Mouse (Mus musculus): ENCODE data around the gene Olfr57. TPM values are rescaled to one million over a fixed set of nuclear protein-coding genes. Genes with fewer than 3 reads are reported as not detected.
"Not testable (repeated sequence)": the region's sequence is repeated elsewhere in the genome, so short reads cannot be mapped to it uniquely, and the experiment has no call there.

The Olfr57 gene
- polyA plus RNA-seq (2016; fragmentation: Nextera tagmentation; extraction: Ambion mirVana): 0.12 TPM in 1 of 2 replicates, not detected in the other

DNA sequence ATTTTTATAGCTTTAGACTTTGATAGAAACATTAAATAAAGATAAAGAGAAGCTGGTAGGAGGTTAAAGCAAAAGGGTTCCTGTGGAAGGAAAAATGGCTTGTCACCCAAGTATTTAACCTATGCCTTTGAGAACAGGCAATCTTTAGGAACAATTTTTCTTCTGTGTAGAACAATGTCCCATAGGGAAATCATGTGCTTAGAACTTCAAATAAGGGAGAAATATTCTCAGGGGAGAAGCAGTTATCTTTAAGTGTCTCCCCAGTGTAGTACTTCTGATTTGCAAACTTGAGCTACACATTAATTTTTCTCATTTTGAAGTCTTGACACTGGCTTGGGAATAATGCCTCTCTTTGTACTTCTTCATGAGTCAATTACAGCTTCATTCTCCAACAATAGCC, at the start of gene Olfr57:
TSS of gene Olfr57 (plus strand) at position 301 of the 400 bp plus-strand sequence.
- DNase-seq (ENCODE audit: extremely low spot score, low spot score): no peak
- H3K27me3 ChIP-seq (ENCODE audit: poor library complexity, severe bottlenecking): no peaks in the 10 kb centered on the region
- no peaks in the 10 kb centered on the region for H3K36me3 ChIP-seq (replicated peaks)
- no peaks in the 10 kb centered on the region for H3K4me1 ChIP-seq
- H3K27ac ChIP-seq: no peak within 1 kb of the TSS
- no peak within 1 kb of the TSS for H3K4me3 ChIP-seq
- H3K9me3 ChIP-seq: peaks cover 7% of the 10 kb centered on the region; the same call in 1 of the 2 replicates

DNA sequence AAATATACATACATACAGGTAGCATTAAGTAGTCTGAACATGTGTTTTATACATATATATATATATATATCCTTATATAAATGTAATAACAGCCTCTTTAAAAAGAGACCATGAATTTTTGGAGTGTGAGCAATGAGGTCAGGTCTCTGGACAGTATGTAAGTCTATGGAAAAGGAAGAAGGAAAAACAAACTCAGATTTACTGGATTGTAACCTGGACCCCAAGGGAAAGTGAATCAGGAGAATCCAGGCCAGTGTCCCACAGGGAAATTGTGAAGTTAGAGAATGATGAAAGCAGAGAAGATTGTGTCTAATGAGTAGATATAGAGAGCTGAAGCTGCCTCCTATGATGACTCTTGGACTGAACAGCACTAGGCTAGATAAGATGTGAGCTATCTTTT, 47.8 kb upstream of the Olfr57 start, which contains the start of gene Olfr1352:
TSS of gene Olfr1352 (plus strand) at position 301 of the 400 bp plus-strand sequence.
- no peak within 1 kb of the TSS for H3K27ac ChIP-seq
- H3K4me1 ChIP-seq: no peaks in the 10 kb centered on the region
- H3K36me3 ChIP-seq (replicated peaks): no peaks in the 10 kb centered on the region
- H3K27me3 ChIP-seq (ENCODE audit: poor library complexity, severe bottlenecking): no peaks in the 10 kb centered on the region
- DNase-seq (ENCODE audit: extremely low spot score, low spot score): no peak
- H3K4me3 ChIP-seq: no peak within 1 kb of the TSS
- H3K9me3 ChIP-seq: no peaks in the 10 kb centered on the region

DNA sequence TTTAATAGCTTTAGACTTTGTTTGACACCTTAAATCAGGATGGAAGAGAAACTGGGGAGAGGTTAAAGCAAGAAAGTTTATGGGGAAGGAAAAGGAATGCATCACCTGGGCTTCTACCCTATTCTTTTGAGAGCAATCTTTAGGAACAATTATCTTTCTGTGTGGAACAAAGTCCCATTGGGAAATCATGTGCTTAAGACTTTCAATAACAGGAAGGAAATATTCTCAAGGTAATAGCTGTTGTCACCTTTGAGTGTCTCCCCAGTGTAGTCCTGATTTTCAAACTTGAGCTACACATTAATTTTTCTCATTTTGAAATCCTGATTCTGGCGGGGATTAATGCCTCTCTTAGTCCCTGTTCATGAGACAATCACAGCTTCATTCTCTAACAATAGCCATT, 16.4 kb upstream of the Olfr57 start, which contains the start of gene Olfr1351:
TSS of gene Olfr1351 (plus strand) at position 301 of the 400 bp plus-strand sequence.
- Histone ChIP-seq H3K27me3 (ENCODE audit: poor library complexity, severe bottlenecking) (no peaks in the 10 kb centered on the region), H3K36me3 (replicated peaks) (no peaks in the 10 kb centered on the region), H3K9me3 (no peaks in the 10 kb centered on the region; the same call in 1 of the 2 replicates), H3K27ac (no peak within 1 kb of the TSS), H3K4me1 (no peaks in the 10 kb centered on the region), H3K4me3 (no peak within 1 kb of the TSS)
- DNase-seq (ENCODE audit: extremely low spot score, low spot score): no peak
- 70% methylated on average over 1 of the region's 1 CpGs for WGBS

DNA sequence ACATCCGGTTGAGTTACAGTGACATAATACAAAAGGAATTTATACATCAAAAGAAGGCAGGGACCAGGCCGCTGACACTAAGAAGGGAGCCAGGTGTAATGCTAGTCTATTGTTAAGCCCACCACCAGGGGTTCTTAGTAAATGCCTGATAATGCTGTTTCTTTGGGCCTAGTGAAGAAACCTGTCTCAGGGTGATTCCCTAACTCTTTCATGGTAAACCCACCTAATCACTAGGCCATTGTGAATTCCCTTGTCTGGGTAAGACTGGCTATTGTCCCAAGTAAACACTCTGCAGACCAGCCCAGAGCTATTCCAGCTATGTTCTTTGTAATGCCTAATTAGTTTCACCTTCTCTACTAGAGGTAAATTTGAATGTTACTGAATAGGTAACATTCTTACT, 13.9 kb downstream of the Olfr57 start:
- not testable (repeated sequence) for H3K4me1 ChIP-seq; H3K27ac ChIP-seq; DNase-seq (ENCODE audit: extremely low spot score, low spot score); H3K36me3 ChIP-seq (replicated peaks); H3K27me3 ChIP-seq (ENCODE audit: poor library complexity, severe bottlenecking); H3K4me3 ChIP-seq
- WGBS: 84% methylated on average over 2 of the region's 2 CpGs
- H3K9me3 ChIP-seq: peaks cover 20% of the 10 kb centered on the region

DNA sequence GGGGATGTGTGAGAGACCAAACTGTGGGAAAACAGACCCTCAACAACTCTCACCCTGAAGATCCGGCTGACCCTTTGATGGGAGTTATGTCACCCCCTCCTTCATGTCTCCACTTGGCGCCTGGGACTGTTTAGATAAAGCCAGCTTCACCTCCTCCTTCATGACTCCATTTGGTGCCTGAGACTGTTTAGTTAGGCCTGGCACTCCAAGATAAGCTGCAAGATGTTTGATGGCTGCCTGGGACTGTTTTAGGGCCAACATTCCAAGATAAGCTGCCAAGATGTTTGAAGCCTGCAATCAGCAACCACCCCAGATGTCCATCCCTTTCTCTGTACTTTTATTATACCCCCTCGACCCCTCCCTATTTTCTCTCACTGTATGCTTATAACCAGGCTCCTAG, 28.8 kb downstream of the Olfr57 start:
- H3K36me3 ChIP-seq (replicated peaks): peaks cover 47% of the 10 kb centered on the region
- 90% methylated on average over 3 of the region's 3 CpGs for WGBS
- not testable (repeated sequence) for H3K4me1 ChIP-seq; DNase-seq (ENCODE audit: extremely low spot score, low spot score); H3K27ac ChIP-seq; H3K27me3 ChIP-seq (ENCODE audit: poor library complexity, severe bottlenecking); H3K4me3 ChIP-seq
- peaks cover 38% of the 10 kb centered on the region for H3K9me3 ChIP-seq

Other genes with a start within 250 kb of the Olfr57 start
- gene Slc1a6, start 248.2 kb upstream of the Olfr57 start, polyA plus RNA-seq (2016; fragmentation: Nextera tagmentation; extraction: Ambion mirVana): 1.5 and 1.9 TPM in 2 replicates
- gene Olfr1356, start 176.6 kb upstream of the Olfr57 start, polyA plus RNA-seq (2016; fragmentation: Nextera tagmentation; extraction: Ambion mirVana): not detected in 2 replicates
- not detected in 2 replicates for gene Olfr1355, start 153.2 kb upstream of the Olfr57 start, polyA plus RNA-seq (2016; fragmentation: Nextera tagmentation; extraction: Ambion mirVana)
- gene Olfr1354, start 115.6 kb upstream of the Olfr57 start, polyA plus RNA-seq (2016; fragmentation: Nextera tagmentation; extraction: Ambion mirVana): not detected in 2 replicates
- gene Olfr8, start 78.1 kb upstream of the Olfr57 start, polyA plus RNA-seq (2016; fragmentation: Nextera tagmentation; extraction: Ambion mirVana): not detected in 2 replicates
- not detected in 2 replicates for gene Olfr1353, start 65.4 kb upstream of the Olfr57 start, polyA plus RNA-seq (2016; fragmentation: Nextera tagmentation; extraction: Ambion mirVana)
- gene Olfr1352, start 47.7 kb upstream of the Olfr57 start, polyA plus RNA-seq (2016; fragmentation: Nextera tagmentation; extraction: Ambion mirVana): not detected in 2 replicates
- not detected in 2 replicates for gene Olfr1351, start 16.3 kb upstream of the Olfr57 start, polyA plus RNA-seq (2016; fragmentation: Nextera tagmentation; extraction: Ambion mirVana)
- 25.8 TPM in 2 replicates for gene 2610008E11Rik, start 68.9 kb downstream of the Olfr57 start, polyA plus RNA-seq (2016; fragmentation: Nextera tagmentation; extraction: Ambion mirVana)
- not detected in 2 replicates for gene Vmn2r80, start 120.0 kb downstream of the Olfr57 start, polyA plus RNA-seq (2016; fragmentation: Nextera tagmentation; extraction: Ambion mirVana)
- not detected in 2 replicates for gene Vmn2r81, start 219.0 kb downstream of the Olfr57 start, polyA plus RNA-seq (2016; fragmentation: Nextera tagmentation; extraction: Ambion mirVana)

Measured in forebrain, embryonic 10.5 days (tissue).